Mouse (Mus musculus) activated CD4-positive, CD25-positive, alpha-beta regulatory T cell, adult 4 months (primary cell): Measurements from ENCODE around the gene Ocln. TPM values are rescaled to one million over a fixed set of nuclear protein-coding genes. Genes with fewer than 3 reads are reported as not detected.

Experiments
- ATAC-seq: one replicate; pipeline ENCODE4 v1.8.0; 2017
- polyA plus RNA-seq, 2 experiments: library from polyadenylated mRNA; unstranded; fragments of 100-300 nt; shearing (Covaris generic); gene quantifications; one replicate each; pipeline ENCODE4 v1.2.1; 2017

Gene Ocln
- under 1 TPM; 0.22 to 0.59 TPM for polyA plus RNA-seq

DNA sequence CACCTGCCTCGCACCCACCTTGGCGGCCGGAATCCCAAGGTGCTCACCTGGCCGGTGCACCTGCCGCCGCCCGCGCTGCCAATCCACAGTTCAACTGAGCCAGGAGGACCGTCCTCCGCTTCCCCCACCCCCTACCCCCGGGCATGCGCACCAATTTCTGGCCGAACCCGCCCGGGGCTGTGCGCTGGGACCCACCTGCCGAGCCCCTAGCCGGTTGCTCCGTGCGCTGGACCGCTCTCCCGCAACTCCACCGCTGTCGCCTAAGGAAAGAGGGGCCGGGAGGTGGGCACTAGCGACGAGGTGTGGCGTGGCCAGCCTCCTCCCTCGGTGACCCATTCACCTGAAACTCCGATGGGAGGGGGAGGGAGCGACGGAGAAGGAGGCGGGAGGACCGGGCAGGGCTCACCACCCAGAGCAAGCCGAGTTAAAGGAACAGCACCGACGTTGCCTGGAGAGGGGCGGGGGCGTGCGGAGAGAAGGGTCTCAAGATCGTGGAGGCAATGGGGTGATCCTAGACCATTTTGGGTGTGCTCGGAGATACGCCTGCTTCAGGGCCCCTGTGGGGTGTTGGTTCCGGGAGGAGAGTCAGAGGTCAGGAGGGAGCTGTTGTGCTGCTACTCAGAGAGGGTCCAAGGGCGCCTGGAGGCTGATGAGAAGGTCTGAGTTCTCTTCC is at the start of gene Ocln:
Gene Ocln, minus strand, starts transcription at position 350 of the 673 bp plus-strand sequence.
- no peak for ATAC-seq

DNA sequence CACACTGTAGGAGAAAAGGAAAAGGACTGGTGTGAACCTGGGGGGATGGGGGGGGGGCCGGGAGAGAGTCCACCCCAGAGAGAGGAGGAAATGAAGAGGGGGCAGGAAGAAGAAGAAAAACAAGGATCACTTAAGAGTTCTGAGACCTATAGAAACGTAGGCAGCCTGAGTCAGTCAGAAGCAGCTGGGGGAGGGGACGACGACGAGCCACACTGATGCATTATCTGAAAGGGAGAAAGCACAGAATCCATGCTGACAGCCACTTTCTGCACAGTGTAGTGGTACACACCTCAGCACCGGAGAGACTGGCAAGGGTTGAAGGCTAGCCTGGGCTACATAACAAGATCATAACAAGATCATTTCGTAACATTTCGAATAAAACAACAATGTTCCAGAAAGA is 48.5 kb upstream of the Ocln start:
- ATAC-seq, result no peak

DNA sequence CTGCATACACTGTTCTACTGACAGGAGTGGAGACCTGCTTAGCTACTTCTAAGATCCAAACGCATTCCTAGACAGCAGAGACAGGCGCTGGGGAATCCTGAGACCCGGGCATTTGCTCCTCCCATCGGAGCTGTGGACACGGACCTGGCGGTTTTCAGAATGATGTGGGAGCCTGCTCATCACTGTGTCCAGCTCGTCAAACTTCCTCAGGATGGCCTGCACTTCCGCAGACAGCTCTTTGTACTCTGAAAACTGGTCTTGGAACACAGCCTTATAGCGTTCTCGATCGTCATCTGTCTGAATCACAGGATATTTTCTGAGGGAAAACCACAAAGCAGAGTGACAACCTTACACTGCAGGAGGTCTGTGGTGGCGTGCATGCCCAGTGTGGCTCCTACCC is 47.8 kb upstream of the Ocln start:
- ATAC-seq, result no peak

DNA sequence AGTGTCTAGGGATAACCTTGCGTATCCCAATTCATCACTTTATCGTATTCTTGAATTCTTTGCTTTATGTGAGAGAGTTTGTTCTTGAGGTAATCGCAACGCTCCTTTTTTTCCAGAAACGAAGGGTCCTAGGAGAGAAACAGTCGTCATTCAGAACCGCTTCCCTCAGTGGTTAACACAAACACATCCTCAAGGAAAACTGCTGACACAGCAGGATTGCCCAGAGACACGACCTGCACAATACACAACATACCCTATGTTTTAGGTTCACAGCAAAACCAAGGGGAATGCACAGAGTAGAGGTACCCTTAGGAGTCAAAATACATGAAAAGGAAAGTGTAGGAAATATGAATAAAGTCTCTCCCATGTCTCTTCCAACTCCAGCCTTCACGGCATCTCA is 44.8 kb upstream of the Ocln start:
- no peak for ATAC-seq

DNA sequence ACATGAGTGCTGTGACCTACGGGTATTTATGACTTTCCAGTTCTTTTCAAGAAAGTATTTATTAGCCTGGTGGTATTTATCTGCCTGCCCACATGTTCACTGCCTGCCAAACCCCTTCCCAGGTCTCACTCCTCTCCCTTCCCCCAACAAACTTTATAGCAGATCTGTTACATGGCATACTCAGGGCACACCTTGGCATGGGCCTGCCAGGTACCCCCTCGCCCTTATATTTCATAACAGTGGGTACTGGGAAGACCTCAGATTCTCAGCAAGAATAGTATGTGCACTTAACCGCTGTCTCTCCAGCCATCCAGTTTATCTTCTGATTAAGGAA is 43.0 kb upstream of the Ocln start:
- ATAC-seq, result no peak

DNA sequence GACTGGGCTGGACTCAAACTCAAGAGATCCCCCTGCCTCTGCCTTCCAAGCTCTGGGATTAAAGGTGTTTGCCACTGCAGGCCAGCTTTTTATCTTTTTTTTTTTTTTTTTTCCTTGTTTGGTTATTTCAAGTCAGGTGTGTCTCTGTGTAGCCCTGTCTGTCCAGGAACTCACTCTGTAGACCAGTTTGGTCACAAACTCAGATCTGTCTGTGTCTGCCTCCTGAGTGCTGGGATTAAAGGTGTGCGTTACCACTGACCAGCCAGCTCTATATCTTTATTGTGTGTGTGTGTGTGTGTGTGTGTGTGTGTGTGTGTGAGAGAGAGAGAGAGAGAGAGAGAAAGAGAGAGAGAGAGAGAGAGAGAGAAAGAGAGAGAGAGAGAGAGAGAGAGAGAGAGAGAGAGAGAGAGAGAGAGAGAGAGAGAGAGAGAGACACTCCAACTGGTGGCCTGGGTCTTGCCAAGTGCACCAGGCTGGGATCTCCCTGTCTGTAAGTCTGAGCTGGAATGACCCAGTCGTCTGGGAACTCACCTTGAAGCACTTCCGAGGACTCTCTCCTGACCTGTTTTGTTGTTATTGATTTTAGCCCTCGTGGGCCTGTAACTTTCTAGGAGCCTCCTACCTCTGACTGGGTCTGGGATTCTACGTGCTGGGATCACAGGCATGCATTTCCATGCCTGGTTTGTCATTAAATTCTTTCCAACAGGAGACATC is 42.5 kb upstream of the Ocln start:
- no peak for ATAC-seq

DNA sequence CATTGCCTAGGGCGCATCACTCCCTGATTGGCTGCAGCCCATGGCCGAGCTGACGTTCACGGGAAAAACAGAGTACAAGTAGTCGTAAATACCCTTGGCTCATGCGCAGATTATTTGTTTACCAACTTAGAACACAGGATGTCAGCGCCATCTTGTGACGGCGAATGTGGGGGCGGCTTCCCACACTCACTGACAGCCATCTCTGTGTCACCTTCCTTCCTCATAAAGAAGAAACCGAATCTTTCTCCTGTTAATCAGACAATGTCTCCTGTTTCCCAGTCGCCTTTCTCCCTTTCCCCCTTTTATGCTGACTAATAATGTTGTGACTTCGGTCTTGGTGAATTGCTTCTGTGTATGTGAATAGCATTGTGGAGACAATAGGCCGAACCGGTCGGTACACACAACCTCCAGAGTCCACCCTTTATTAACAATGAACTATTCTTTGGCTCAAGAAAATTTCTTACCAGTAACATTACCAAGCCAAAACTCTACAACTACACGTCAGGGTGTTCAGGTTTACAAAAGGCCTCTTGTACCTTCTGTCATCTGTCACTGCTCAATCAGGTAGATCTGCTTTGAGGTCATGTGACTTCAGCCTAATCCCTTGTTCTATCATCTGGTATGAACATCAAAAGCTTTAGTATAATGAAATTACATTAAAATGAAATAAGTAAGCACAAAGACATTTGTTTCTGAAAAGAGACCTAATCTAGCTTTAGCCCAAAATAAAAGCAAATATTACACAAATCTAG is 41.7 kb upstream of the Ocln start:
- peak; percentile 95 for ATAC-seq

DNA sequence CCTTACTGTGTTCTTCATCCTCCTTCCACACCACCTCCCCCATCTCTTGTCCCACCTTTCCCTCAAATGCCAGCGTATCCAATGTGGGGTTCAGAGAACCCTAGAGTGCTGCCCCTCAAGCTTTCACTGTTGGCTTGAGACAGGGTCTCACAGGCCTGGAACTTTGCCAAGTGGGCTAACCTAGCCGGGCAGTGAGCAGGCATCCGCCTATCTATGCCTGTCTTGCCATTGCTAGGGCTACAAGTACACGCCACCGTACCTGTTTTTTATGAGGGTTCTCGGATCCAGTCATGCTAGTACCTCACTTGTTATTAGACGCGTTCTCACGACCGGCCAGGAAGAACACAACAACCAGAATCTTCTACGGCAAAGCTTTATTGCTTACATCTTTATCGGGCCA is 36.1 kb upstream of the Ocln start:
- peak; percentile 67 for ATAC-seq

DNA sequence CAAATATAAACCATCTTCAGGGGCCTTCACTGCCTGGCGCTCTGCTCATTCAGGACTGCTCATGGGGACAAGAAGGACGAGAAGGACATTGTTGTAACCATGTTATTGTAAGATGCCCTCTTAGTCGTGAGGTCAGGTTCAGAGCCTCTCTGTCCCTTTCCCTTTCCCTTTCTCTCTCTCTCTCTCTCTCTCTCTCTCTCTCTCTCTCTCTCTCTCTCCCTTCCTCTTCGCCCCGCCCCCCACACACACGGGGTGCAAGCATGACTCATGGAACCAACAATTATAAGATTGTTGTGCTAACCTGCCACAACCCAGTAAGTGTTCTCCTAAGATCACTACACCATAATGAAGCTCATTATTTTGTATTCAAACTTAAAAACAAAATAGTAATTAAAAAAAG is 29.6 kb upstream of the Ocln start:
- no peak for ATAC-seq

DNA sequence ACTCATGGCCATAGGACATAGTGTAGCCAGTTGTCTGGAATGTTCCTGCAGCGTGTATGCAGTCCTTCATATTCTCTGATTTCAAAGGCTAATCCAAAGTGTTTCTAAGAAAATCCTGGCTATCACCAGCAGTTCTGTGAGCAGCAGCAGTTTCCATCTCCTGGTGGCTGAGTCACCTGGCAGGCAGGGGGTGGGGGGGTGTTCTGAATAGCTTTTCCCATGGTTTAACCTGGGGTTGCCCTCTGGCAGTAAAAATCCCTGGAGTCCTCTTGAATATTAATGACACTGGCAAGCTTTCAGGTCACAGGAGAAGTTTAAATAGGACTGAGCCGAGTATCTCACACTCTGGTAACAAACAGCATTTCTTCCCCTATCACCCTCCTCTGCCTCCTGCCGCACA is 29.2 kb upstream of the Ocln start:
- no peak for ATAC-seq

DNA sequence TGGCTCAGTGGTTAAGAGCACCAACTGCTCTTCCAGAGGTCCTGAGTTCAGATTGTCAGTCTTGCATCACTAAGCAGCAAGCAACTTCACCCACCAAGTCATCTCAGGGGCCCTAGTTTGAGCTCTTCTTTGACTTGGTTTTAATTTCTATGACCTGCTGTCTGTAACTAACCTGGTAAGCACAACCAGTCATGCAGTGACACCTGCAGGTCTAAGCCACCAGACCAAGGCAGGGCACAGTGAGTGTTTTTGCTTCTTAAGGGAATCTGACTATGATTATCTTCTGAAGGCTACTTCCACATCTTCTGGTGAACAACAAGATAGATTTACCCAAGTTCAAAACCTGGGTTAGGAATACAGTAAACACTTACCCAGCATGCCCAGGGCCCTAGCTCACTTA is 27.4 kb upstream of the Ocln start:
- no peak for ATAC-seq

DNA sequence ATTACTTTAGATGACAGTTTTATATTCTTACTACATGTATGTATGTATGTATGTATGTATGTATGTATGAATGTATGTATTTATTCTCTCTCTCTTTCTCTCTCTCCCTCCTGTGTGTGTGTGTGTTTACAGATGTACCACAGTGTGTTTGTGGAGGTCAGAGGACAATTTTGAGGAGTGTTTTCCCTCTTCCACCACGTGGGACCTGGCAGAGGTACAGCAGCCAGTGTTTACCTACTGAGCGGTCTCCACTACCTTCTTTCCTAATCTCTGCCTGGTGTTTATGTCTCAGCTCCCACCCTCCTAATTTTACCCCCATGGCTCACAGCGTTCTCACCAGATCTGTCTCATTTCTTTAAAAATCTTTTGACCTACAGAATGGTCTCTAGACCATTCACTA is 26.7 kb upstream of the Ocln start:
- ATAC-seq, result no peak

DNA sequence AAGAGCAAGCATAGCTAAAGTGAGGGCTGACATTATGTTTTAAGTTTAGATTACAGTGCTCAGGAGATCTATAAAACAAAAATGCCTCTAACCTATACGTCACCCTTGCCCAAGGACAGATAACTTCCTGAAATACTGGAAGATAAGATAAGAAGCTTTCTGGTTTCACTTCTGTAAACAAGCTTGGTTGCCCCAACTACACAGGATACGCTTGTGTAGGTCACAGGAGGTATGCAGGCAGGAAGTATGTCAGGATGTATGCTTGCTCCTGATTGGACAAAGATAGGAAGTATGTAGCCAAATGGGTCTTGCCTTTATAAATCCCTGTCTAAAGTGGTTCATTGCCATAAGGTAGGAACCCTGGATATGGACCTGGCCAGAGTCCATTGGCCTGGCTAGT is 23.4 kb upstream of the Ocln start:
- ATAC-seq, result peak; percentile 92

DNA sequence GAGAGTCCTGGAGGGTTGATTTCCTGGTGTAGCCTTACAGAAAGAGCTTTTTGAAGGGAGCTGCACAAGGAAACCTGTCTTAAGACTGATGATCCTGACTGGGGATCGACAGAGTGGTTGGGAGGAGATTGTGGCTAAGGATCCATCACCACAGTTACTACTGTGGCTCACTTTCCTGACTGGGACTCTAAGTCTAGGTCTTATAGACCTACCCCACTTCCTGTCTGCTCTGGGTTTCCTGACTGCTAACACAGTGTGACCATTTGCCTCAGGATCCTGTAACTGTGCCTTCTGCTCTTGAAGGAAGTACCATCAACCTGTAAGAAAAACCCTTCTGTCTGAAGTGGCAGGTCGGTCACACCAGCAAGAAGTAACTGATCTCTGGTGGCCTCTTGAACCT is 18.2 kb upstream of the Ocln start:
- no peak for ATAC-seq

DNA sequence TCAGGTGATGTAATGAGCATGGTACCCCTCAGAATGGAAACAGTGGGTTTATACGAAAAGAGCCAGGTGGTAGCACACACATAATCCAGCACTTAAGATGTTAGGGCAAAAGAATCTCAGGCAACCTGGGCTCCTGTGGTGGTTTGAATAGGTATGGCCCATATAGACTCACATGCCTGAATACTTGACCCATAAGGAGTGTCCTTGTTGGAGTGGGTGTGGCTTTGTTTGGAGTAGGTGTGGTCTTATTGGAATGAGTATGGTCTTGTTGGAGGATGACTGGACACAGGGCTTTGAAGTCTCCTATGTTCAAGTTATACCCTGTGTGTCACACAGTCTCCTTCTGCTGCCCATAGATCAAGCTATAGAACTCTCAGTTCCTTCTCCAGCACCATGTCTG is 15.8 kb upstream of the Ocln start:
- ATAC-seq, result no peak

DNA sequence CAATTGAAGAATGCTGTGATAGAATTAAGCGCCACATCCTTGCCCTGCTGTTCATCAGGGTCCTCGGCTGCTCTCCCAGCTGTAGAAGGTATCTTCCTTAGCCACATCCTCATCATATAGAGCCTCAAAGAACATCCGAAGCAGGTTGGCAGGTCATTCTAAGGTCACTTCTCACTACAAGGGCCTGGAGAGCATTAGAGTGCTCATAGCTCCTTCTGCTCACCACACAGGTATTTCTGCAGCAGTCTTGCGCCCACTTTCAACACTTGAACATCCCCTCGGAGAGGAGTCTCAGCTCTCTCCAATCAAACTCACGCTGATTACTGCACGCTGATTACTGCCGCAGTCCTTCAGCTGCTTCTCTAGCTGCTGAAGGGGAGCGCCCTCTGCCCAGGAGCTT is 6.9 kb upstream of the Ocln start:
- ATAC-seq, result no peak

DNA sequence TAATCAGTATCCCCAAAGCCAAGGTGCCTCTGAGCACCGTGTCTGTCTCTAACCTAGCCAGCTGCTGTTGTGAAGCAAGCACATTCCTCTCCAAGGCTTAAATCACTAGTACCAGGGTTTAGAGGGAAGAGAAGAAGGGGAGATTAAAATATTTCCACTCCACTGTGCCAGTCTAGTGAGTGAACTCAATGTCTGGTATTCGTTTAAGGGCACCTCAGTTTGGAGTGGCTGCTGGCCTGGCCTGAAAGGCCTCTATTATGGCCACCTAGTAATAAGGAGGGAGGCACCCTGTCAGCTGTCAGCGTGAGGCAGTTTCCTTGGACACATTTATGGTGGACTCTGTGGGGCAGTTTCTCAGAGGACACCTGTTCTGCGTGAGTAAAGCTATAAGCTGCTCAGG is 4.5 kb upstream of the Ocln start:
- ATAC-seq, result no peak

DNA sequence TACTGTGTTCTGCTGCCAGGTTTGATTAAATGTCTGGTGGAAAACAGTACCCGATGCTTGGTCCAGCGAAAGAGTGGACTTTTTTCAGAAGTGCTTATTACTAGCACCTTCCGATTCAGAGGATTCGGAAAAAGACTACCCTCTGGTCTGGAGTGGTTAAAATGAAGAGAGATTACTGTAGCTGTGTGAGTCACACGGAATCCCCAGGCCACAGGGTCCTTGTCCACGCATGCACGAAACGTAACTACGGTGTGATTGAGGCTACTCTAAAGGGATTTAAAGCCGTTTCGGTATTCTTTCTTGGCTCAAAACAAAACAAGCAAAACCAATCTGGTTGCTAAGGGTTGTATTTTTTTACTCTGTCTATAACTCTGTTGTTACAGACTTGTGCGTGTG is 522 bp upstream of the Ocln start:
- no peak for ATAC-seq

DNA sequence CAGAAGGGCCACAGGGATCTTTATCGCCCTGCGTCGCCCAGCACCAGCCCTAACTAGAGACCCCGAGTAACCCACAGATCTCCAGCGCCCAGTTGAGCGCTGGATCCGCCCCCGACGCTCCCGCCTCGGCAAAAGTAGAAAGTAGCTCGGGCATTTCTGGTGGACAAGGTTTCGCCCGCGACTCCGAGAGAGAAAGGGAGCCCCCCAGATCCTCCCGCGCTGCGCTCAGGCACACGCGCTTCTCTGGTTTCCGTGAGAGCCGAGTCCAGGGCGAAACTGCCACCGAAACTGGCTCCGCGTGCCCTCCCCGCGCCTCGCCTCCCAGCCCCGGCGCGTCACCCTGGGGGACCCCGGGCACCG is 529 bp downstream of the Ocln start:
- no peak for ATAC-seq

DNA sequence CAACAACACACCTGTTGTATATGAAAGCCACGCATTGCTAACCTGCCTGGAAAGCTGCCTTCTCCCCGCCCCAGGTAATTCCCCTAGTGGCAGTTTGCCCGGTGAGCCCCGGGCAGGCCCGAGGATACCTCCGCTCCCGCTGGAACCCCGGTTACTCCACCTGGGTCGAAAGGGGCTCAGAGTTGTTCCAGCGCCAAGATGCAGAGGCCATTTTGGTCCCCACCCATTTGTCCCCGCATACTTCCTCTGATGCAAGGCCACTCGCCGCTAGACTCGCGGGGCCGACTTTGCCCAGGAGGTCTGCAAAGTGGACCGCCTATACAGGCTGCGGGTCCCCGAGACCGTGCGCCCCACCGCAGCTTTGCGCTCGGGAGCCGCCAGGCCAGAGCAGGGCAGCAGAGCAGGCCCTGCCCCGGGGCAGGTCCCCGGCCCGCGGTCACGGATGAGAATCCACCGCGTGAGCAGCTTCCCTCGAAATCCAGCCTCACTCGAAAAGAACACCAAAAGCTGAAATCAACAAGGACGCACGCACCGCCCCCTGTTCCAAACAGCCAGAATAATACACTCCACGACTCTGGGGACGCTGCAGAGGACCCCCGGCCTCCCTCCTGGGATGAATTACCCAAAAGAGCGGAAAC is 1.0 kb downstream of the Ocln start:
- ATAC-seq, result no peak

DNA sequence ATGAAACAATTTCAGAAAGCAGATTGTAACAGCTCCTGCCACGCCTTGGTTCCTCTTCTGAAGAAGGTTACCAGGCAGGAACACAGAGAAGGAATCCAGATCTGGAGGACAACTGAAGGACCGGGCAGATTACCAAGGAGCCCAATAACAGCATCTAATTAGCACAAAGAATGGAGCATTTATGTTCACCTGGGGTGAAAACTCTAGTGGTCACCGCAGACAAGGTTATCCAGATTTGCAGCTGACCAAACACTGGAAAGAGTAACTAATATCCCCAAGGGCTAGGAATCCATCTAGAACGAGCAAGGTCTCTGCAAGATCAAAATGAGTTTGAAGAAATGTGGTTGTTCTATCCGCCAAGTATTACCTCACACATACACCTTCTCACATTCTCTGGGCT is 5.2 kb downstream of the Ocln start:
- ATAC-seq, result no peak

DNA sequence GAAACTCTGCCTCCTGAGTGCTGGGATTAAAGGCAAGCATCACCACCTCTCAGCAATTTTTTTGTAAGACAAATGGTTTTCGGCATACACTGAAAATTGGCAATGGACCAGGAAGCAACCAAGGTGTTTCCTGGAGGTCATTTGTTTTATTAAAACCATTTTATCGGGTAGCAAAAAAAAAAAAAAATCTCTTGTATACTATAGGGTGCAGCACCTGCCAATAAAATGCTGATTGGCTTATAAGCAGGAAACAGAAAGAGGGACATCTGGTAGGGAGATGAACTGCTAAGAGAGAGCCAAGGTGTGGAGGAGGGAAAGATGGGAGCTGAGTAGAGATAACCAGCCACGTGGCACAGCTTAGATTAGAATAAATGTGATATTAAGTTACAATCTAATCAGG is 7.0 kb downstream of the Ocln start:
- no peak for ATAC-seq

DNA sequence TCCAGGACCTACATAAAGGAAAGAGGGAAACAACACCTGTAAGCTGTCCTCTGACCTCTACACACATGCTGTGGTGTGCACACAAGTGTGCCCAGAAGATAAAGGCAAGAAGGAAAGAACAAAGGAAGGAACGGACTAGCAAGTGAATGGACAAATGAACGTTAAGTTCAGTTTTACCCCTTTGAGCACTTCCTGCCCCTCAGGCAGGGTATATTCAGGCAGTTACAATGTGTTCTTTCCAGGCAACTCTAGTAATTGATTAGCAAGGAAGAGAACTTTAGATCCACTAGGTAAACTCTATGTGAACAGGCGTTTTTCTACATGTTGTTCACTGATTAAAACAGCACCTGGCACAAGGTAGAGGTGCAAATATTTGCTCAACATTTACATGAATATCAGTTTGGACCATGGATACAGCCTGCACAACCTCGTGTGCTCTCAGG is 8.3 kb downstream of the Ocln start:
- no peak for ATAC-seq
